Mouse (Mus musculus): ENCODE measurements around the gene Fbxw5. TPM values are rescaled to one million over a fixed set of nuclear protein-coding genes. Genes with fewer than 3 reads are reported as not detected.
"Not testable (repeated sequence)": the region's sequence is repeated elsewhere in the genome, so short reads cannot be mapped to it uniquely, and the experiment has no call there.

Fbxw5 gene
- polyA plus RNA-seq, 1 experiment from 2014 or later: 72.9 TPM

GRCm38 (mm10) chr2:25549021-25549991, 48.8 kb downstream of the Fbxw5 start:
- DNase-seq (ENCODE audit: low spot score): no peak
- Histone ChIP-seq H3K9me3 (ENCODE audit: control insufficient read depth, low read length) (no peaks in the 10 kb centered on the region), H3K4me1 (replicated peaks; ENCODE audit: control insufficient read depth, insufficient read depth, low read length) (peaks cover 7% of the 10 kb centered on the region), H3K36me3 (ENCODE audit: control insufficient read depth, insufficient read depth, low read length) (no peaks in the 10 kb centered on the region), H3K4me2 (ENCODE audit: low read length) (no peak overlapping the region), H3K27me3 (replicated peaks; ENCODE audit: control insufficient read depth, insufficient read depth, low read length) (no peaks in the 10 kb centered on the region), H3K9ac (ENCODE audit: low read length) (no peak overlapping the region), H3K4me3 (ENCODE audit: low read depth, low read length) (no peak overlapping the region), H3K27ac (ENCODE audit: low read depth) (no peak overlapping the region)
- 71% methylated on average over 9 of the region's 9 CpGs for WGBS
- no peak for ATAC-seq (replicated peaks; ENCODE audit: low FRiP score, low TSS enrichment, low read depth)

GRCm38 (mm10) chr2:25551186-25551585, 50.6 kb downstream of the Fbxw5 start:
- H3K4me3 ChIP-seq (ENCODE audit: low read depth, low read length): no peak overlapping the region
- H3K4me2 ChIP-seq (ENCODE audit: low read length): no peak overlapping the region
- no peak for DNase-seq (ENCODE audit: low spot score)
- H3K9me3 ChIP-seq (ENCODE audit: control insufficient read depth, low read length): no peaks in the 10 kb centered on the region
- H3K36me3 ChIP-seq (ENCODE audit: control insufficient read depth, insufficient read depth, low read length): no peaks in the 10 kb centered on the region
- no peak overlapping the region for H3K27ac ChIP-seq (ENCODE audit: low read depth)
- no peak for ATAC-seq (replicated peaks; ENCODE audit: low FRiP score, low TSS enrichment, low read depth)
- no peaks in the 10 kb centered on the region for H3K4me1 ChIP-seq (replicated peaks; ENCODE audit: control insufficient read depth, insufficient read depth, low read length)
- no peaks in the 10 kb centered on the region for H3K27me3 ChIP-seq (replicated peaks; ENCODE audit: control insufficient read depth, insufficient read depth, low read length)
- no peak overlapping the region for H3K9ac ChIP-seq (ENCODE audit: low read length)
- WGBS: 38% methylated on average over 5 of the region's 5 CpGs

- H3K36me3 ChIP-seq (ENCODE audit: control insufficient read depth, insufficient read depth, low read length); DNase-seq (ENCODE audit: low spot score); H3K27ac ChIP-seq (ENCODE audit: low read depth); H3K27me3 ChIP-seq (replicated peaks; ENCODE audit: control insufficient read depth, insufficient read depth, low read length); H3K4me1 ChIP-seq (replicated peaks; ENCODE audit: control insufficient read depth, insufficient read depth, low read length); H3K9me3 ChIP-seq (ENCODE audit: control insufficient read depth, low read length); H3K9ac ChIP-seq (ENCODE audit: low read length); ATAC-seq (replicated peaks; ENCODE audit: low FRiP score, low TSS enrichment, low read depth); H3K4me2 ChIP-seq (ENCODE audit: low read length); H3K4me3 ChIP-seq (ENCODE audit: low read depth, low read length): not testable (repeated sequence)
- 86% methylated on average over 4 of the region's 4 CpGs for WGBS
Observed at GRCm38 (mm10) chr2:25553171-25553786, 52.7 kb downstream of the Fbxw5 start.

Other genes starting within 250 kb of the Fbxw5 start
- 18.0 and 19.2 TPM in 2 replicates for gene Tmem203, start 245.3 kb upstream of the Fbxw5 start, polyA plus RNA-seq (2014; fragmentation: Nextera tagmentation; extraction: Ambion mirVana)
- 6.5 and 7.8 TPM in 2 replicates for gene Tprn, start 238.1 kb upstream of the Fbxw5 start, polyA plus RNA-seq (2014; fragmentation: Nextera tagmentation; extraction: Ambion mirVana)
- 229 and 240 TPM in 2 replicates for gene Ssna1, start 228.3 kb upstream of the Fbxw5 start, polyA plus RNA-seq (2014; fragmentation: Nextera tagmentation; extraction: Ambion mirVana)
- gene Anapc2, start 228.3 kb upstream of the Fbxw5 start, polyA plus RNA-seq (2014; fragmentation: Nextera tagmentation; extraction: Ambion mirVana): 100 and 110 TPM in 2 replicates
- gene Tmem210, start 212.6 kb upstream of the Fbxw5 start, polyA plus RNA-seq (2014; fragmentation: Nextera tagmentation; extraction: Ambion mirVana): not detected in 2 replicates
- not detected in 2 replicates for gene Lrrc26, start 210.8 kb upstream of the Fbxw5 start, polyA plus RNA-seq (2014; fragmentation: Nextera tagmentation; extraction: Ambion mirVana)
- gene Grin1, start 181.6 kb upstream of the Fbxw5 start, polyA plus RNA-seq (2014; fragmentation: Nextera tagmentation; extraction: Ambion mirVana): 2.1 and 2.4 TPM in 2 replicates
- gene Man1b1, start 168.4 kb upstream of the Fbxw5 start, polyA plus RNA-seq (2014; fragmentation: Nextera tagmentation; extraction: Ambion mirVana): 66.3 and 73.3 TPM in 2 replicates
- 24.1 and 26.5 TPM in 2 replicates for gene Dpp7, start 144.4 kb upstream of the Fbxw5 start, polyA plus RNA-seq (2014; fragmentation: Nextera tagmentation; extraction: Ambion mirVana)
- gene Uap1l1, start 135.1 kb upstream of the Fbxw5 start, polyA plus RNA-seq (2014; fragmentation: Nextera tagmentation; extraction: Ambion mirVana): 36.3 and 46.0 TPM in 2 replicates
- 43.2 and 47.4 TPM in 2 replicates for gene Sapcd2, start 128.4 kb upstream of the Fbxw5 start, polyA plus RNA-seq (2014; fragmentation: Nextera tagmentation; extraction: Ambion mirVana)
- gene Entpd2, start 104.9 kb upstream of the Fbxw5 start, polyA plus RNA-seq (2014; fragmentation: Nextera tagmentation; extraction: Ambion mirVana): 5.9 and 7.4 TPM in 2 replicates
- 42.2 and 45.4 TPM in 2 replicates for gene Npdc1, start 101.4 kb upstream of the Fbxw5 start, polyA plus RNA-seq (2014; fragmentation: Nextera tagmentation; extraction: Ambion mirVana)
- gene Fut7, start 77.5 kb upstream of the Fbxw5 start, polyA plus RNA-seq (2014; fragmentation: Nextera tagmentation; extraction: Ambion mirVana): 0.15 TPM in 1 of 2 replicates, not detected in the other
- 4.8 and 4.9 TPM in 2 replicates for gene Abca2, start 72.0 kb upstream of the Fbxw5 start, polyA plus RNA-seq (2014; fragmentation: Nextera tagmentation; extraction: Ambion mirVana)
- gene Clic3, start 43.9 kb upstream of the Fbxw5 start, polyA plus RNA-seq (2014; fragmentation: Nextera tagmentation; extraction: Ambion mirVana): 1.8 and 2.0 TPM in 2 replicates
- gene Paxx, start 39.7 kb upstream of the Fbxw5 start, polyA plus RNA-seq (2014; fragmentation: Nextera tagmentation; extraction: Ambion mirVana): 25.0 and 27.4 TPM in 2 replicates
- 6.2 and 7.9 TPM in 2 replicates for gene Ptgds, start 30.7 kb upstream of the Fbxw5 start, polyA plus RNA-seq (2014; fragmentation: Nextera tagmentation; extraction: Ambion mirVana)
- gene Lcn12, start 6.8 kb upstream of the Fbxw5 start, polyA plus RNA-seq (2014; fragmentation: Nextera tagmentation; extraction: Ambion mirVana): not detected in 2 replicates
- 5.9 and 6.3 TPM in 2 replicates for gene C8g, start 969 bp downstream of the Fbxw5 start, polyA plus RNA-seq (2014; fragmentation: Nextera tagmentation; extraction: Ambion mirVana)
- gene Traf2, start 46.2 kb downstream of the Fbxw5 start, polyA plus RNA-seq (2014; fragmentation: Nextera tagmentation; extraction: Ambion mirVana): 31.2 and 32.0 TPM in 2 replicates
- 356 and 385 TPM in 2 replicates for gene Edf1, start 57.1 kb downstream of the Fbxw5 start, polyA plus RNA-seq (2014; fragmentation: Nextera tagmentation; extraction: Ambion mirVana)
- 59.1 and 85.2 TPM in 2 replicates for gene Mamdc4, start 74.1 kb downstream of the Fbxw5 start, polyA plus RNA-seq (2014; fragmentation: Nextera tagmentation; extraction: Ambion mirVana)
- gene Phpt1, start 74.5 kb downstream of the Fbxw5 start, polyA plus RNA-seq (2014; fragmentation: Nextera tagmentation; extraction: Ambion mirVana): 278 and 287 TPM in 2 replicates
- 1.8 and 2.0 TPM in 2 replicates for gene Ajm1, start 81.0 kb downstream of the Fbxw5 start, polyA plus RNA-seq (2014; fragmentation: Nextera tagmentation; extraction: Ambion mirVana)
- gene Rabl6, start 107.8 kb downstream of the Fbxw5 start, polyA plus RNA-seq (2014; fragmentation: Nextera tagmentation; extraction: Ambion mirVana): 59.2 and 65.6 TPM in 2 replicates
- 0.24 TPM in 2 replicates for gene Ccdc183, start 116.9 kb downstream of the Fbxw5 start, polyA plus RNA-seq (2014; fragmentation: Nextera tagmentation; extraction: Ambion mirVana)
- gene Tmem141, start 121.3 kb downstream of the Fbxw5 start, polyA plus RNA-seq (2014; fragmentation: Nextera tagmentation; extraction: Ambion mirVana): 25.7 and 26.7 TPM in 2 replicates
- 1.5 and 1.6 TPM in 2 replicates for gene Fcna, start 127.3 kb downstream of the Fbxw5 start, polyA plus RNA-seq (2014; fragmentation: Nextera tagmentation; extraction: Ambion mirVana)
- gene Lcn8, start 152.4 kb downstream of the Fbxw5 start, polyA plus RNA-seq (2014; fragmentation: Nextera tagmentation; extraction: Ambion mirVana): not detected in 2 replicates
- gene Lcn5, start 157.2 kb downstream of the Fbxw5 start, polyA plus RNA-seq (2014; fragmentation: Nextera tagmentation; extraction: Ambion mirVana): not detected in 2 replicates
- not detected in 2 replicates for gene Lcn6, start 176.0 kb downstream of the Fbxw5 start, polyA plus RNA-seq (2014; fragmentation: Nextera tagmentation; extraction: Ambion mirVana)
- not detected in 2 replicates for gene Lcn10, start 182.0 kb downstream of the Fbxw5 start, polyA plus RNA-seq (2014; fragmentation: Nextera tagmentation; extraction: Ambion mirVana)
- not detected in 2 replicates for gene Obp2a, start 199.3 kb downstream of the Fbxw5 start, polyA plus RNA-seq (2014; fragmentation: Nextera tagmentation; extraction: Ambion mirVana)
- 95.4 and 106 TPM in 2 replicates for gene Bmyc, start 206.0 kb downstream of the Fbxw5 start, polyA plus RNA-seq (2014; fragmentation: Nextera tagmentation; extraction: Ambion mirVana)
- gene Obp2b, start 236.3 kb downstream of the Fbxw5 start, polyA plus RNA-seq (2014; fragmentation: Nextera tagmentation; extraction: Ambion mirVana): not detected in 2 replicates

Measured in intestine, embryonic 14.5 days (tissue).